Mouse (Mus musculus) fibroblast of lung, adult 2 months (primary cell): ENCODE results near the gene Rassf3.

Source experiments
- DNase-seq: peaks from one replicate; pipeline ENCODE4 v3.0.0-alpha.2; 2011; ENCODE audit warnings: low read depth

Rassf3 gene

DNA sequence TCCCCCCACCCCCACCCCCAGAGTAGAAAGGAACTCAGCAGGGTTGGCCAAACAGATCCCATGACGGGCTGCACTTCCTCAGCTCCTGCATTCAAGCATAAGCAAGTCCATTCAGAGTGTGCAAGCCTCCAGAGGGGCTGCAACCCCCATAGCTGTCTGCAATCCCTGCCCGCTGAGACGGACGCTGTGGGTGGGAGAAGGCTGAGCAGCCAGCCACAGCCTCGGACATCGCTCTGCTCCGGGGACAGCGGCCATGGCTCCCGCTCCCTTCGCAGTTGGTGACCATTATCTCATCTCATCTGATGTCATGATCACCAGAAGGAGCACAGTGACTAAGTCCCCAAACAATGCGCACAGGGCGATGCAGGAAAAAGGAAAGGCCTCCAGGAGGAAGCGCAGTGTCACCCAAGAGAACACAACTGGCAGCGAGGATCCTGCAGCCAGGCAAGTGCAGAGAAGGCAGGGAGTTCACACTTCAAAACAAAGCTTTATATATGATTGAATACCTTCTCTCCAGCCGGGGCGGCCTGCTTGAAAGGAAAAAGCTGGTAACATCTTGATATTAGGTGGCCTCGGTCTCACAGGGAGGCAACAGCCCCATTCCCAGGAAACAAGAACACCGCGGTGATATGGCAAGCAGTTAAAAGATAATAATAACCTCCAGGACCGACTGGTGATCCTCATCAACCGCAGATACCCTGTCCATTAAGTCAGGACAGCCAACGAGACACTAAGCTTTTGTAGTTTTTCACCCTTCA lies 14.6 kb downstream of the Rassf3 start:
- no peak for DNase-seq

DNA sequence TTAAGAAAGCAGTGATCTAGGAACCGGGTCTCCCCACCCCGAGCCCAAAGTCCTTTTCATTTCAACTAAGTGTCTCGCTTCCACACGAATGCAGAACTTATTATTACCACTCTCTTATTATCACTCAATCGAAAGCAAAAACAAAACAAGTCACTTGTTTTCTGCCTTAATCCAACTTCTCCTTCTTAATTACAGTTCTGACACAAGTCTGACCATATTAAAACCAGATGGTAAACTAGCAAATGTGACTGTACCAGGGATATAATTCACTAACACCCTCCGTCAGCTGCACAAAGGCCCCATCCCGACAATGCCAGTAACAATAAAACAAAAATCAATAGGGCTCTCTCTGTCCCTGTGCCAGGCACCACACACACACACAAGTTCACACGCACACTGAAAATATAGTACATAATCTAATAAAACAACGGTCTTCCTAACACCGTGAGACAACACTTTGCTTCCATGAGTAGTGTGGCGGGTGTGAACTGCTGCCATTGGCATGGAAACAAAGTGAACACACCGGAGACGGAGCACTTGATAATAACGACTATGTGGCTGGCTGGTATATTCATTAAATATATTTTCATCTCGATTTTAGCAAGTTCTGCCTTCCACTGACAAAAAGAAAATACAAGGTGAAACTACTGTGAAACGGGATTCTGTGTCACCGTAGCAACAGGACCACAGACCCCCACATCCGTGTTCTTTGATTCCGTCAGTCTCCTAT lies 16.9 kb downstream of the Rassf3 start:
- DNase-seq, result no peak

DNA sequence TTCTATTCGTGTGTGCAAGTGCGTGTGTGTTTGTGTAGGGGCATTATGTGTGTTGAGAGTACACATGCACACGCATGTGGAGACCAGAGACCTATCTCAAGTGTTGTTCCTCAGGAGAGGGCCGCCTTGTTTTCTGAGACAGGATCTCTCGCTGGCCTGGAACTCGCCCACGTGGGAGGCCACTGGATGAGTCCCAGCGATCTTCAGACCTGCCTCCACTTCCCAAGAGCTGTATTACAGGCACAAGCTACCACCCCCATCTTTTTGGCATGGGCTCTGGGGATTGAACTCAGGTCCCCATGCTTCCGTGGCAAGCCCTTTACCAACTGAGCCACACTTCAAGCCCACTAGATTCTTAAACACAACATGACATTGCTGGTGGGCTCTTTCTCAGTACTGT lies 17.7 kb downstream of the Rassf3 start:
- DNase-seq, result no peak

DNA sequence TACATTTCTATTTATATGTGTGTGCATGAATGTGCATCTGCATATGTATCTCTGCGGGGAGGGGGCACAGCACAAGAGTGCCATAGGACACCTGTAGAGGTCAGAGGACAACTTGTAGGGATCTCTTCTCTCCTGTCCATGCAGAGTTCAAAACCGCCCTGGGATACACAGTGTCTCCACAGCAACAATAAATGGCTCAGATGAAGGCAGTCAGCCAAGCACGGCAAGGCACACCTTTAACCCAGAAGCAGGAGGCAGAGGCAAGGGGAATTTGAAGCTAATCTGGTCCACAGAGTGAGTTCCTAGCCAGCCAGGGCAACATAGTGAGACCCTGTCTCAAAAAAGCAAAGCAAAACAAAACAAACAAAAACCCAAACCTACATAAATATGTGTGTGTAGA lies 18.8 kb downstream of the Rassf3 start:
- DNase-seq, result no peak

DNA sequence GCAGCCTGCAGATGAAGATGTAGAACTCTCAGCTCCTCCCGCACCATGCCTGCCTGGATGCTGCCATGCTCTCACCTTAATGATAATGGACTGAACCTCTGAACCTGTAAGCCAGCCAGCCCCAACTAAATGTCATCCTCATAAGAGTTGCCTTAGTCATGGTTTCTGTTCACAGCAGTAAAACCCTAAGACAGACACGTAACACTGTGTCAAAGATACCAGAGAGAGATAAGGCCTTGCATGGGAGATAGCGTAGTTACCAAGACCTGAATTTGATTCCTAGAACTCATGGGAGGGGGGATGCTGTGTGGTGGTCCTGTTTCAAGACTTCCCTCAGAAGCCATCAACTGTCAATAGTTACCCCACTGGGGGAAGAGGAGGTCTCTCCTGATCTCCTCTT lies 20.6 kb downstream of the Rassf3 start:
- DNase-seq, result no peak

DNA sequence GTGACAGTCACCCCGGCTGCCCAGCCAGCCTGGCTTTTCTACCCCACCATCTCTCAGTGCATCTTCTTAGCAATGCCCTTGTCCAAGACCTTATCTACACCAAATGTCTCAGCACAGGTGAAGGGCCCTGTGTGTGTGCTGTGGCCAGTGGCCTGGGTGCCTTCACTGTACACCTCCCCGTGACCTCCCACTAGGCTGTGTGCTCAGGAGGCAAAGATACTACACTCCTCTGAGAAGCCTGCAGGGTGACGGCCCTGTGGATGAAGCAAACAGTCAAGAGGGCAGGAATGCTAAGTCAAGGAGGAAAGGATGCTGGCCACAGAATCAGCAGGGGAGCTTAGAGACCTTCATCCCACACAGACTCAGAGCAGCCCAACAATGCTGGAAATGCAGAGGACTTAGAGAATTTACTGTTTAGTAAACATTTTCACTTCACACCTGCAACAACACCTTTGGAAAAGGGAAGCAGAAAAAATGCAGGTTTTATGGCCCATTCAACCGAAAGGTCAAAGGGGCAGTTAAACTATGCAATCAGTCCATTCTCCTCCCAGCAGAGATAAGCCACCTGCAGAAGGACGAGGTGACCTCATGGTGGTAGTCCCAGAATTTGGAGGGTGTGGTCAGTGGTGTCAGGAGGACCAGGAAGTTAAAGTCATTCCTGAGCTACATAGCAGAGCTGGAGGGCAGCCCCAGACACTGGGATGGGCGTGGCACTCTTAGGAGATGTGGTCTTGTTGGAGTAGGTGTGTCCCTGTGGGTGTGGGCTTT lies 21.3 kb downstream of the Rassf3 start:
- no peak for DNase-seq

DNA sequence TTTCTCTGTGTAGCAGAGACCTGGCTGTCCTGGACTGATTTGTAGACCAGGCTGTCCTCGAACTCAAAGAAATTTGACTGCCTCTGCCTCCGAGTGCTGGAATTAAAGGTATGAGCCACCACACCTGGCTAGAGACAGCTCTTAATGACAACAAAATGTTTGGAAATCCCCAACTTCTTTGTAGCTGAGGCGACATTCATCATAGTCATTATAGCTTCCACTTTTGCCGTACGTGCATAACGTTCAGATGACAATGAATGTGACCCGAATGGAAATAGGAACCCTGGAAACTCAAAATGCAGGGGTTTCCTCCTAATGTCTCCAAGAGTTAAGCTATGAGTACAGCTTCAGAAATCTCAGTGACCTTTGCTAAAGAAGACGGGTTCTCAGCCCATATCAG lies 22.1 kb downstream of the Rassf3 start:
- DNase-seq, result no peak

DNA sequence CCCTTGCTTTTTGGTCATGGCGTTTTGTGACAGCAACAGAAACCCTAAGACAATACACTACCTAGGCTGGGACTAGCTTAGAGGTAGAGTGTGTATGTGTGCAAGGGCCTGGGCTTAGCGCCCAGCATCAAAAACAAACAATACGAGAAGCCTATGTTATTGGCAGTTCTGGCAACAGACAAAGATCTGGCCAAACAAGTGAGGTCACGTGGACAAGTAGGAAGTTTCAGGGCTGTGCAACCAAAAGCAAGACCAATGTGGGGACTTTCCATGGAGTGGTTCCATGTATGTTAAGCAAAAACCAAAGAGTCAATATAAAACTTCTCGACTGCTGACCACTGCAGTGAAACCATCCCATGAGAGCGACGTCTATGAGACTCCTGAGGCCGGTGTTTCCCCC lies 30.3 kb downstream of the Rassf3 start:
- no peak for DNase-seq

DNA sequence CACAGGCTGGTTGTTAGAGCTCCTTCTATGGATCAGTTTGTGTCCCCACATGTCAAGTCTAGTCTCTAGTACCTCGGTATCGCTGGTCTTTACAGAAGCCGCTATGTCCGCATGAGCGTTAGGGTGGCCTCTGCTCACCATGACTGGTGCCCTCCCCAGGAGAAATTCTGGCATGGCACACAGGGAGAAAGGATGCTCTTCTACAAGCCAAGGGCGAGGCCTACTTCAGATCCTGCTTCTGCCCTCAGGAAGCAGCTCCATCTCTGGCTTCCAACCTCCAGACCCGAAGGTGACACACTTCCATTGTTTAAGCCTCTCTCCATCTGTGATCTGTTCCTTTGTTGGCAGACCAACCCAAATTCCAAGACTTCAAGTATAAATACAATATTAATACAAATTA lies 31.9 kb downstream of the Rassf3 start:
- DNase-seq, result no peak

DNA sequence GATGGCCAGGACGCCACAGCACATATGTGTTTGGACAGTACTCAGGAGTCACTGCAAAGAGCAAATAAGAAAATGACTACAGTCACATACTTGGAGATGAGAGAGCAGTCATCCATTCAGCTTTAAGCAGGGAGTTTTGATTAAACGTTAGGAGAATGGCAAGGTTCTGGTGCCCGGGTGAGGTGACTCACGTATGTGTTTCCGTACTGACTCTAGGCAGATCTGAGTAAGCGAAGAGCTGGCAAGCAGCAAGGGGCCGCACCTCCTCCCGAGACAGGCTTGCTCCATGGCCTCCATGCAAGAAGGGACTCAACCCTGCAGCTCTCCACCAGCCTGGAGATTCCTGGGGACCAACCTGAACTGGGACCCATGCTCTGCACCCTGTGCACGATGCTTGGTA lies 32.4 kb downstream of the Rassf3 start:
- no peak for DNase-seq

DNA sequence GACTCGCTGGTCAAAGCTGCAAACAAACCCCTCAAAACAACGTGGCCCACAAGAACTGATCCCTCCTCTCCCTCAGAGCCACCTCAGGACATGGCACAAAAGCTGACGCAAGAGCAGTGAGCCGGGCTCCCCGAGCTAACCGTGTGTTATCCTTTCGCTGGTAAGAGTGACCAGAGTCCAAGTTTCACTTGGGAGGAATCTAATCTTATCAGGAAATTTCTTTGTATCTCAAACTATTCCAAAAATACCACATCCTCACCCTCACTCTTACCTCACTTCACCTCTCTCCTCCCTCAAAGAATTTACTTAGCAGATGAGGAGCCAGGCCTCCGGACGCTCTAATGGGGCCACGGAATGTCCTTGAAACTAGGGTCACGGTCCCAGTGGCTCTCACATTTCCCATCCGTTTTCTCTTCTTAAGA lies 36.8 kb downstream of the Rassf3 start:
- no peak for DNase-seq

DNA sequence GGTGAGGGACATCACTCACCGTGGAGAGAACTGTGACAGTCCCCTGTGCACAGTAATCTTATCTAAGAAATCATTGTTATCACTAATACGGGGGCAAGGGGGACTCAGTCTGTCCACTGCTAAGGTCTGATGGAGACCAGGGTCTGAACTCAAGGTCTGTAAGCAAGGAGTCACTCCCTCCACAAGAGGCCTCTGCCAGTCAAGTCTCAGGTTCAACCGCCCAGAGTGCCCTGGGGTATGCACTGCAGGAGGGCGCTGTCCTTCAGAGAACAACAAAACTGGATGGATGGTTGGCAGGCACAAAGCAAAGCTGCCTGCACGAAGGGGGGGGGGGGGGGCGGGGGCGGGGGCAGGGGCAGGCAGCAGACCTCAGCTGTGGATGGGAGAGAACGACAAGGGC lies 38.0 kb downstream of the Rassf3 start:
- no peak for DNase-seq

DNA sequence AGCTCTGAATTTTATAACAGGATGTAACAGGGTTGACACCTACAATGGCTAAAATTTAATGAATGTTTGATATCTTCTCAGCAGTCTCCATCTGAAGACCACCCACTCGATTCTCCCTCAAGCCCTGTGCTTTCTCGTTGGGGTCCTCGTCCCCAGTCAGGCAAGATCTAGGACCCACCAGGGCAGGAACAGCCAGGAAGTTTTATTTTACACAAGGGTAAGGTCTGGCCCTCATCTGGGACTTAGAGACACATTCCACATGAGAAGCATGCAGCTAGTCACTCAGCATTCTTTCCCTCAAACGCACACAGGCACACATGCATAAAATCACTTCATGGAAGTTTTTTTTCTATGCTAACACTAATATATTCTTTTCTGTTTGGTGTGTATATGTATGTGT lies 39.5 kb downstream of the Rassf3 start:
- DNase-seq, result no peak

DNA sequence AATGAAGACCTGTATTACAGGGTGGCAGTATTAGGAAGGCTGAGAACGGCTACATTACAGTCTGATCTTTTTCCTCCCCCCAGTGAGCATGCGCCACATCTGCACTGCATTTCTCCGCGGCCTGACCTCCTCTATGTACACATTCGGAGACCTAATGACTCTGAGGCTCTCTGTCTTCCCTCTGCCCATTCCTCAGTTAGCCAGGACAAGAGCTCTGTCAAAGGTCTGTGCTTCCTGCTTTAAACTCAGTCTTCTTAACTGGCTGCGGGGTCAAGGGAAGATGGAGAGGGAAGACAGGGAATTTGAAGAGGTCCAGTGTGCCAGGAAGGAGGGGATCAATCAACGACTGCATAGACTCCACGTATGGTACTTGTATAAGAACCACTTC lies 39.9 kb downstream of the Rassf3 start:
- DNase-seq, result no peak

DNA sequence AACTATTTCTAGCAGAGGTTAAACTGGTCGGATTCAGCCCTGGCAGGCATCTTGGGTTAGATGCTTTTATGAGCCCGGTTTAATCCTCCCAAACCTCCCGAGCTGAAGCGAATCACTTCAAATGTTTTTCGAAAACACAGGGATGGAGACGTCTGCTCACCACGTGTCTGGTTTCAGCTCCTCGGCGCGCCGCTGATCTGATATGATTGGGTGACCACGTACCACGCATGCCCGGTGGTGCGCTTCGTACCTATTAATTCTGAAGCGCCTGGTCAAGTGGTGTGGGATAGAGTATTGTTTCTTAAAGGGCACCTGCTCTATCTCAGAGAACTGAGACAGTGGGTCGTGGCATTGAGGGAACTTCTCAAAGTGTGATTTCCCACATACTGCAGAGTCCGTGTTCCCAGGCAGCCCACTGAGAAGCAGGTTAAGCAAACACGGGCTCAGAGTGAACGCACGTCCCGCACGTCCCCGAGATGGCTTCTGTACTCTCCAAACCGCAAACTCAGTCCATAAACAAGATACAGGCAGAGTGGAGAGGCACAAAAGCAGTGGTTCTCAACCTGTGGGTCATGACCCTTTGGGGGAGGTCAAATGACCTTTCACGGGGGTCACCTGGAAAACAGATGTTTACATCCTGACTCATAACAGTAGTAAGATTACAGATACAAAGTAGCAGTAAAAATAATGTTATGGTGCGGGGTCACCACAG lies 40.4 kb downstream of the Rassf3 start:
- no peak for DNase-seq

DNA sequence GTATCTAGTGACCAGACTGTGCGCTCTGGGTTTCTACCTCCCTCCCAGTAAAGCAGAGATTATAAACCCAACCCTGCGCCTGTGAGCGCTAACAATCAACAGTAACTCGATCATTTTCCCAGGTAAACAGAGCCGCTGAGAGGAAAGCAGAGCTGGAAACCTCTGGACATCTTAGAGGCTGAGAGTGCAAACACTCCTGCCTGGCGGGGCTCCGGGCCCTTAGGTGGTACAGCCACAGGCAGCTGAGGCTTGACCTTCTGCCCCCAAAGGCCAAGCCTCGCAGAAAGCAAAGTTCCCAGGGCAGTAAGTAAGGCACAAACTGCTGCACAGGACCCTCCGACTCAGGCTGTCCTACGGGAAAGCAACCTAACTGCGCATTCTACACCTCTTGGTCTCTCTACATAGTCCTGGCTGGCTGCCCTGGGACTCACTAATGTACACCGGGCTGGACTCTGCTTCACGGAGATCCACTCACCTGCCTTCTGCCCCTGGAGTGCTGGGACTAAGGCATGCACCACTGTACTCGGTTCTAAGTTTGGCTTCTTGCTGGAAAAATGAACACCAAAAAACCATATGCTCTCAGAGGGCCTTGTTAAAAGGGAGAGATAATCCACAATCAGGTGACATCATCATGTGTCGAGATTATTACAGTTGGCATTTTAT lies 41.6 kb downstream of the Rassf3 start:
- no peak for DNase-seq

DNA sequence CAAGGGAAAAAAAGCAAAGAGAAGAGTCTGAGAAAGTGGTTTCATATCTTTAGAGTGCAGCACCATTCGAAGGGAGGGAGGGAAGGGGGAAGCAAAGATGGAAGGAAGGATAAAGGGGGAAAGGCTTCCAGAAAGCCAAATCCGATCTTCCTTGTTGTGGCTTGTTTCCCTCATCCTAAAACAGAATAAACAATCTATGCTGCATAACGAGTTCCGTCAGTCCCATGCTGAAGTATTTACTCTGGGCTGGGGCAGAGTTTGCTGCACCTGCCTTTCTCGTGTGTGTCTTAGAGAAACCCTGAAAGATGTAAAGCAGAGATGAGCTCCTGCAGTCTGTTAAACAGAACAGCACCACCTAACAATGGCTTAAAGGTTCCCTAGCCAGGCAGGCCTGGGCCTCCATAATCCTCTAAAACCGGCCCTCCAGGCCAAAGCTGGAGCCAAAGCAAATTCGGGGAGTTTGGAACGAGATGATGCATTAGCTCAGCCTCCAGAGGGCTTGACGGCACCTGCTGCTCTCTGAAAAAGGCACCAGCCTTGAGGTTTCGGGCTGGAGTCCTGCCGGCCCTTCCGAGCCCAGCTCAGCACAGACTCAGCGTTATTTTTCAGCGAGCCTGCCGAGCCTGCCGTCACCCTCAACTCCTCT lies 43.4 kb downstream of the Rassf3 start:
- DNase-seq, result no peak

DNA sequence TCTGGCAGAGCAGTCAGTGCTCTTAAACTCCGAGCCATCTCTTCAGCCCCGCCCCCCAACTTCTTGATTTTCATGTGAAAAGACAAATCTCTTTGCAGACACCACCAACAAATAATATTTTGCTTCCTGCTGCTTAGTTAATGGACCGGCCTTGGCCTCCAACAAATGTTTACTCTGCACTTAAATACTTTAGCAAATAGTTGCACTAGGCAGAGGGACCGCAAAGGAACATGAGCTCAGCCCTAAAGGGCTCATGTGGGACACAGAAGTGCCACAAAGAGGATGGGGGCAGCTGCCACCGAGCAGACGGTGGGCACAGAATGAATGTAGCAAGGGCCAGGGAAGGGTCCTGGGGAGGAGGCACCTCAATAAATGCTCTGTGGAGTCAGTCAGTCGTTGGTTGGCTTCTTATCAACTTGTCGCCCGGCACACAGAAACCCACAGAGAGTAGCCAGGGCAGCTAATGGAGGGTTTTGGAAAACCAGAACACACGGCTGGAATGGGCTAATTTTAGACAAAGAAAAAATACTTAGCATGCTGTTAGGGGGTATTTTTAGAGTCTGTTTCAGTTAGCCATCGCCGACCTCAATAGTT lies 44.0 kb downstream of the Rassf3 start:
- no peak for DNase-seq

DNA sequence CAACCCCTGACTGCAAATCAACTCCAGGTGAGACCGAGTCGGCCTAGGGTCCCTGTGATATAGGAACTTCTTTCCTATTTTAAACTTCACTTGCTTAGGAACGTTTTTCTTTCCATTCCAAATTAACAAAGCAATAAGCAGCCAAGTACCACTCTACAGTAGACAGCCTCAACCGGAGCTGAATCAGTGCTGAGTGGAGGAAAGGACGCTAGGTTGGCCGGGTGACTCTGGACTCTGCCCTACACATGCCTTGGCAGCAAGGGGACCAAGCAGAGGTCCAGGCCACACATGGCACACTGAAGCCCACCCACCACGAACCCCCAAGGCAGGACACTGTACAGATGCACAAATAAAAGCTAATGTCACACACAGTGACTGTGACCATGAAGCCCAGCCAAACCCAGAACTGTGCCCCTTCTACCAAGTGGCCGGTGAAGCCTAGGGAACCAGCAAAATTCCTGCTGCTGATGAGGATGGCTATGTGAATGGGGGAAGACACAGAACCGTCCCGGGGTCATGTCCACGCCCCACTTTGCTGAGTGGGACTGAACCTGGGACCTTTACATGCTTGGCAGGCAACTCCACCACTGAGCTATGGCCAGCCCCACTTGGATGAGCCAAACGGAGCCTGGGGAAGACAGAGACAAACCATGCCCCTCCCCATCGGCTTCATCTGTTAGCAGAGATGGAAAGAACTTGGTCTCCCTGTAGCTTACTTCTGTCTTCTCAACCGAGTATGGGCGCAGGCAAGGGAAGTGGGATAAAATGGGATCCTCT lies 45.2 kb downstream of the Rassf3 start:
- no peak for DNase-seq
